Mouse (Mus musculus): ENCODE measurements at regions not wholly inside any gene's neighbourhood (a gene's known extent, or its start where the extent isn't known, plus 50 kb on each side); places are given as distances from the start of the nearest gene placed in this dataset.

DNA sequence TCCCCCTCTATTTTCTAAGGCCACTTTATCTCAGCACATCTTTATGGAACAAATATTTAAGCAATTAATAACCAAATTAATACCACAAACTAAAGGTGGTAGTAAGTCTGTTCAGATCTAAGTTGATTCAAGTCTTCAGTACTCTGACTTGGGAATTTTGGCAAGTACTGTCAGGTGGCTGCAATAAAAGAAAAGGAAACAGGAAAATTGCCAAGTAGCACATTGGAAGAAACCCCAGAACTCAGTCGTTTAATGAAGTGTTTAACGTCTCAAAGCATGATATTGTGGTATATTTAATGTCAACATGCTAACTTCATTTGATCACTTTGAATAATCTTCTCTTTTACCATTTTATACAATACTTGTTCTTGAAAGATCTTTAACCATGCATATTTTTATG is 142.2 kb downstream of the Gm11146 start:
- DNase-seq (ENCODE audit: low spot score): no peak

DNA sequence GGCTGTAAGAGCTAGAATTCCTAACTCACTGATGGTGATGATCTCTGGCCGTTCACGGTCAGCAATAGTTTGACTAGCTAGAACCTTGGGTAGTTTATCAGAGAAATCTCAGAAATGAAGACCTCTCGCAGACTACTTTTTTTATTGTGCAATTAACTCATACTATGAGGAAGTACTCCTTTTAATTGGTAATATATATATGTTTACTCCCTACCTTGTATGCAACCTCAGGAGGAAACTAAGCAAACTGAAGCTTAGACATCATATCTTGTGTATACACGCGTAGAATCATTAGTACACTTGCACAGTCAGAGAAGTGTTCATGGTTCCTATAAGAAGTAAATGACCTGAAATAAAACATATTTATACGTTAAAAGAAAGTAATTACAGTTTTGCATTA is 157.2 kb downstream of the Gm11146 start:
- DNase-seq (ENCODE audit: low spot score): no peak

DNA sequence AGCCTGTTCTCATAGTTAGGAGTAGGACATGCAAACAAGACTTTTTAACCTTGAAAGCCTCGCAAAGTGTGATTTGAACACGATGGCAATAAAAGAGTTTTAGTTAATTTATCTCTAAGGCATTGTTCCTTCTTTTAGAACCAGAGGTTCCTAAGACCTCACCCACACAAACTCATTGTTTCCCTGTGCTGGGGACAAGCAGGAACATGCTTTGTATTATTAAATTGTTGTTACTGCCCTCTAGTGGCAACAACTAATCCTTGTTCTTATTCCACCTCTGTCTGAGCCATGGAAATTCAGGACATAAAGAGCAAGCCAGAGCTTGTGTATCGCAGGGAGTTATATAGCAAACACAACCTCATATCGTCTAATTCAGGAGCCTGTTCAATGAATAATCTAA is 157.9 kb downstream of the Gm11146 start:
- peak; percentile 76 for DNase-seq (ENCODE audit: low spot score)

DNA sequence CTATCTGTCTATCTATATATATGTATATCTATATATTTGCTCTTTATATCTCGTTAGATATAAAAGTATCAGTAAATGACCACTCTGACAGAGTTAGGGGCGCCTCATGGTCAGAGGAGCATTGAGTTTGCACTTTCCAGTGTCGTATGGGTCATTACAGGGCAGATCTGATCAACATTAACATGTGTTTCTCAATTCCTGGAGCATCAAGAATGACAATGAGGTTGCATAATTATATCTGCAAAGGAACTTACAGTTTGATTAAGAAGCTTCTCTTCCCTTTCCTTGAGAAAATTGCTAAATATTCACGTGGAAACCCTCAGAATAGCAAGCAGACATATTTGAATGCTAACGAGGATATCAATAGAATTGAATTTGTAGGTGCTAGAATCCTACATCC is 158.6 kb downstream of the Gm11146 start:
- DNase-seq (ENCODE audit: low spot score): no peak

DNA sequence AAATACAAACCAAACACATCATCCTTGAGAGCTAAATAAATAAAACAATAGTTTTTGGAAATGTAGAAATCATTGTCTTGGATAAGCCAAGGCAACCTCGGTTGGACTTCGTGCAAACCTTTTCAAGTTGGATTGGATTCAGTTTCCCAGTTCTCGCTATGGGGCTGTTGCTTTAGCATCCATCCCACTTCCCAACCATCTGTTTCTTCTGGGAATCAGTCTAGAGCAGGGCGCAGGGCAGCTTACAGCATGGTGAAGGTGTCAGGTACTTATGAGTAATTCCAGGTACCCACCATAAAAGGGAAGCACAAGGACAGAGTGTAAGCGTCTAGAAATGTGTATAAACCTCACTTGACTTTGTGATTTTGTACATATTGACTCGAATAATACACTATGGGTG is 159.0 kb downstream of the Gm11146 start:
- no peak for DNase-seq (ENCODE audit: low spot score)

DNA sequence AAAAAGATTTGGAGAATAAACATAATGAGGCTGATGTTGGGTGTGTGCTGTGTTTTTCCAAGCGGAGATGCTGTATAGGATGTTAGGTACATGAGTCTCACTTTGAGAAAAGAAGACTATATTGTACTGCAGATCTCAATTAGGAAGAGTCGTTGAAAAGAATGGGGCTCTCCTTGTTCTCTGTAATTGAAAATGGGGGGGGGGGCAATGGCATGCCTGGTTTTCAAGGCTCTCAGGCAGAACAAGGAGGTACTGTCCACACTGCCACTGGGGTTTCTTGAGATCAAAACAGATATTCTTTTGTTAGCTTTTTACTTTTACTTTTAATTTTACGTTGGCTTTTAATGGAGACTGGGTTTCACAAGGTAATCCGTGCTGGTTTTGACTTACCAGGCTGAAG is 170.5 kb downstream of the Gm11146 start:
- DNase-seq (ENCODE audit: low spot score): no peak

DNA sequence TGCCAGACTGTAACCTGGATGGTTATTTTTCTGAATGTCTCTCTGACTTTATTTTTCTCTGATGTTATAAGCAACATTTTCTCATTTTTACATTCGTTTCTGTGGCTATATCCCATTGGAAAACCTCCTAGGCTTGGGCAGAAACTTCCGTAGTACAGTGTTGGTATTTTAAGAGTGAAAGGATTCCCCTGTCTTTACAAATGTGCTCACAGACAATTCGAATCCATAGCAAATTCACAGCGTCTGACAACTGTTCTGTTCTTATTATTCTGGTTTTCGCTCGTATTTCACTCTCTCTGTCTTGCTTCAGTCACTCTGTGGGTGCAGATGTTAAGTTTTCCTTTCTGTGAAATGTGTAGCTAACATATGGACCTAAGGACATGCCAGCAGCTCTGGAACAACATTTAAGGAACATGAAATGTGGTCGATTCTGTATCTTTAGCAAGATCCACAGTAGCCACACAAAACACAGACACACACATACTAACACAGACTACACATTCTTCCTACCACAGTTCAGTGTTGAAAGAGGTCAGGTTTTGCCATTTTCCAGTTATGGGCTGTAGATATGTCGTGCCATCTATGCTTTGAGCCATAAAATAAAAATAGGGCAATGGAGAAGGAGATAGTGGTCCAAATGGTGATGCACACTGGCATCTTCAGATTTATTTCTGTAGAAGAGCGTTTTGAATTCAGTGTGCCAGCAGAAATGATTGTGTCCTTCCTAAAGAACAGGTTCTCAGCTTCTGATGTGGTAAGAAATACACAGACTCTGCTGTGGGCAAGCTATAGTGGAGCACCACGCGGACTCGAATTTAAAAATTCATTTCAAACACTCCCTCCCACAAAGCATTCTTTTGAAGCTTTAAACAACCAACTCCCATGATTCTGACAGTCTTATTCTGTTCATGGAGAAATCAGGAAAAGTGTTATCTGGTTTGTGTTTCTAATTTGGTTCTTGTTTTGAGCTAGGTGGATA is 179.2 kb downstream of the Gm11146 start:
- no peak for DNase-seq (ENCODE audit: low spot score)

DNA sequence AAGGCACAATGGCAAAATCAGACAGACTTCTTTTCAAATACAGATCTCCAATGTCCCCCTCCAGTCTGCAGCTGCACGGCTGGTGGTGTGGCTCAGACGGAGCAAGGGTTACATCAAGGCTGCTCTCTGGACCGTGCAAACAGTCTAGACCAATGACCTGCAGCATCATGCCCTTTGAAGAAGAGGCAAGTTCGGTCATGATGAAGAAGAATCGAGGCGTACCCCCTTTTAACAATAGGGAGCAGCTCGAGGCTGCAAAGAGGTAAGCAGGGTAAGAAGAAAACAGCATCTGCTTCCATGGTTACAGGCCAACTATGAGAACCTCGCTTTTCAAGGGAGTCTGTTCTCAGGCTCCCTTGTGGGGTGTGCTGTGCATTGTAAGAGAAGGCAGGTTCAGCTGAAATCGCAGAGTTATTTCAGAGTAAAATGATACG is 180.3 kb downstream of the Gm11146 start:
- no peak for DNase-seq (ENCODE audit: low spot score)

DNA sequence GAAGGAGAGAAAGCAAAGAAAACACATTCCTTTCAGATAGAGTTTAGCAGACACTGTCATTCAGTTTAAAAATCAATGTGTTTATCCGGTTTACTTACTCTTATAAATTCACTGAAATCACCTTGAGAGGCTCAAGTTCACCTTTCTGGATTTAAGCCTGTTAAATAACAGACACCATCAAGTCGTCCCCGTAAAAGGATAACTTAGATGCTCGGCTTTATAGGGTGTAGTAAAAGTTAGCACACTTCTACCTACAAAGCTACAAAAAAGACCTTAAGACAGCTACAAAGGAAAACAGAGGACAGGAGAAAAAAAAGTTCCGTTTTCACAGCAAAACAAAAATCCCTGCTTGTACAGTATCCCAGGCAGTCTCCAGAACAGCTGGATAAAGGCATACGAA is 180.9 kb downstream of the Gm11146 start:
- no peak for DNase-seq (ENCODE audit: low spot score)

DNA sequence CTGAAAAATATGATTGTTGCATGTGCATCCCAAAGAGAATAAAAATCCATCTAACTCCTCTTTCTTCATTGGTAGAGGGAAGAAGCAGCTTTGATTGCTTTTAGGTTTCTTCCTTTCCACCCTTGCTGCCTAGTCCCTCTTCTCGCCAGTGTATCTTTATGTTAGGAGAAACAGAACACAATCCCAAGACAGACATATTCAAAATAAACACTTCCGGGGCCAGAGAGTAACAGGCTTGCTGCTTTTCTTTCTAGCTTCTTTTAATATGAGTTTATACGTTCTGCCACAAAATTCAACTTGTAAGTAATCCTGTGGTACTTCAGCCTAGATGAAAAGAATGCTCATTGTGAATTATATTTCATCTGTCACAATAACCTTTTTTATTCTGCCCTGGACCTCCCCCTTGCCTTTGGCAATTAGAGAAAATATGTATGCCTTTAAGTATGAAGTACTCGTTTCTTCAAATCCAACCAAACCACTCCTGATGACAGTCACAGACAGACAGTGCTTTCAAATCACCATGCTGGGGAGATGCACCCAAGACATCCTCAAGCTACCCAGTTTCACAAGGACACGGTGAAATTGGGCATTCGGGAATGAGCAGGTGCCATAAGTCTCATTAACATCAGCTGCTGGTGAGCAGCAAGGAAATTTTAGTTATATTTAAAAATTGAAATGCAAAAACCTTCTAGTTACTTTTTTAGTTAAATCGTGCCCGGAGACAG is 181.6 kb downstream of the Gm11146 start:
- DNase-seq (ENCODE audit: low spot score): no peak

DNA sequence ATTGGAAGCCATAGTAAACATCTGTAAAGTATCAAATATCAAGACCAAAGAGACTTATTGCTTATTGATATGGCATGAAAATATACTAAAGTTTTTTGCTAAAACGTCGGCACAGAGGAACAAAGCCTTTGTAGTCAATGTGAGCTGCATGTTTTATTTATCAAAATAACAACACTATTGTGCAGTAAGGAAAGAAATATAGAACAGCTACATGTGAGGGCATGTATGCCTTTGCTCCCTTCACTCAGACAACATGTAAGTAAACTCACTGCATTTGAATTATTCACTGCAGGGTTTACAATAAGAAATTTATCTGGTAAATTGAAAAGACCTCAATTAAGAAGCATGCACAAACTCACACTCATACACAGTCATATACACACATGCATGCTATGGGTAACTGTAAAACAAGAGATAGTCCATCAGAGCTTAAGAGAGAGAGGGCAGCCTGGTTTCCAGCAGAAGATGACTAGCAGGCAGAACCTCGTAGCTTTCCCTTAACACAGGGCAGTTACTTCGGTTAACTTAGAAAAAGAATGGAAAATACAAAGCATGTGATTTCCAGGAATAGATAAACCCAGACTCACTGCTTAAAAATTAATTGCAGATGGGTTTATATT is 182.7 kb downstream of the Gm11146 start:
- DNase-seq (ENCODE audit: low spot score): no peak

DNA sequence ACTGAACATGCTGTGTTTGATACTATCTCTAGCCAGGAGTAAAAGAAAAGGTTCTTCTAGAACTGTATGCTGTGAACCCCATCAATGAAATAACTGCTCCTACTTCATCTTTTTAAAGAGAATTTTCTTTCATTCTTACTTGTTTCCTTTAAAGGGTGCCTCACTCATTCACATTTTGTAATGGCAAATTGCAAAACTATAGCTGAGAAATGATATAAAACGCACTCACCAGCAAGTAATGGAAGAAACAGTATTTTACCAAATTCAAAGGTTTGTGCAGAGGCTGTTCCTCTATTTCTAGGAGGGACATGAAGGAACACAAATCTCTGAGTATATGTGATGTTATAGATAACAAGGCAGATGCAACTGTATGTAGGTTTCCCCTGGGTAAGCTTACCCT is 183.4 kb downstream of the Gm11146 start:
- DNase-seq (ENCODE audit: low spot score): no peak

DNA sequence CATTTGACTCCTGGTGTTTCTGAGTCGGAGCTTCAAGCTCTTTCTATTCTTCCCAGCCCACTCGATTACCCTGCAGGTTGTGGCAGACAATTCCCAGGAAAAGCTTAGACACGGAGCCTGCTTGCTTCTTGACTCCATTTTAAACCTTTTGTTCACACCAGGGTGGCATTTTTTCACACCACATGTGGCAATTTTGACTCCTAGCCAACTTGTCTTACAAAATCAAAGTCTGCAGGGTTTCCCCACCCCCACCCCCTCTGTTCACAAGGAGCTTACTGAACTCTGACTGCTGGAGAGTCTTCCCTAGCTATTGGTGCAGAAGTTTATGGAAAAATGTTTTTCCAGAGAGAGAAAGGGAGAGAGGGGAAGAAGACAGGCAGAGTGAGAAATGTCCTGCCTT is 184.1 kb downstream of the Gm11146 start:
- no peak for DNase-seq (ENCODE audit: low spot score)

DNA sequence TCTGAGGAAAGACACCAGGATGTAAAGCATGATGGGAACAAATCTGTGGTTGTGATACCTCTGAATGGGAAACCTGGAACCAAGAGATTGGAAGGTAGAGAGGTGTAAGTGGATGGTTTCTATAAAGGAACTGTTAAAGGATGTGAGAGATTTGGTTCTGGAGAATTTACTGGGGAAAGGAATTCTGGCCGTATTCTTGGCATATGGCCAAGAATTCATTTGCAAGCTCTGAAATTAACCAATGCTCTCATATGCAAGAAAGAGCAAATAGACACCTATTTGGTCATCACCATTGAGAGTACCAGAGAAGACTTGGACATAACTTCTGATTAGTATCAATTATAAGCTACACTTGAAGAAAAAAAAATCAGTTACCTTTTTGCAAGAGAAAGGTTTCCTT is 187.3 kb downstream of the Gm11146 start:
- no peak for DNase-seq (ENCODE audit: low spot score)

DNA sequence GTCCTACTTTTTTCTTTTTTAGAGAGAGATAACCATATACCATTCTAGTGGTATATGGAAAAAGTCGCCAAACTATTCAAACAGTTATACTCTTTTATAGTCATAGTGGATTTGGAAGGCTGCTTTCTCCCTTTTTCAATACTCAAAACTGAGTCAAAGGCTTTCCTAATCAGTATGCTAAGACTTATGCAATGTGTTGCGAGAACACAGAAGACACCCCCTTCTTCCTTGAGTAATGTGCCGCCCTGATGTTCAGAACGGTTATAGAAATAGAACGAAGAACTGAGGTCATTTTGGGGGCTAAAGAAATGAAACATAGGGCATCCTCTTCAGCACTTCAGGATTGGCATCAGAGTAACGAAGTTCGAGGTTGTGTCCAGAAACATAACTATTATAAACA is 192.7 kb downstream of the Gm11146 start:
- DNase-seq (ENCODE audit: low spot score): no peak

DNA sequence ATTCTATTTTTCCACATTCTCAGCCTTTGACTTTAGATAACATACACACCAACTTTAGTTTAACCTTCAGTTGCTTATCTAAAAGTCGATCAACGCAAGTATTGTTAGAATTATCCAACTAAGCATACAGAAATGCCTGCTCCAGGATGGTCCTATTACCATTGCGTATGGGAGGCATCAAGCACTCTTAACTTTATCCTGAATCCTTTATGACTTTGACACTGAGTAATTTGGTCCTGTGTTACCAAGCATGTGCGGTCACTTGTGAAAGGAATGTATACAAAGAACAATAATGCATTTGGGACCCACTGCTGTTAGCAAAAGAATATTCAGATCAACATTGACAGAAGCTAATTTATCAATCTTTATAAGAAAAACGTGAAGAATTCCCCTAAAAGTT is 194.9 kb downstream of the Gm11146 start:
- DNase-seq (ENCODE audit: low spot score): no peak

DNA sequence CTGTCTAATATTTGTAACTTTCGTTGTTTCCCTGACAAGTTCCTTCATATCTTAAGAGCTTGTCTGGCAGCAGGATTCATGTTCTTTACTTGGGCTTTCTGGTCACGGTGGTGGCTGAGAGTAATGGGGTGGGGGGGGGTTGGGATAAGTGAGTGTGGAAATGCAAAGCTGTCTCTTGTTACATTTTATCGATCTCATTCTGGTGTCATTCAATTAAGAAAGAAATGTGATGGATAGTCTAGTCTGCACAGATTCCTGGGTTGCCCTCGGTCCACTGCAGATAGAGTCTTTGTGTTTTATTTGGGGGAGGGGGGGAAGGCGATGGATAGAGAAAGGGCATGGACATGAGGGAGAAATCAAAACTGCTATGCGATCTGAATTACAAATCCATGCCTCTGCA is 196.0 kb downstream of the Gm11146 start:
- no peak for DNase-seq (ENCODE audit: low spot score)

DNA sequence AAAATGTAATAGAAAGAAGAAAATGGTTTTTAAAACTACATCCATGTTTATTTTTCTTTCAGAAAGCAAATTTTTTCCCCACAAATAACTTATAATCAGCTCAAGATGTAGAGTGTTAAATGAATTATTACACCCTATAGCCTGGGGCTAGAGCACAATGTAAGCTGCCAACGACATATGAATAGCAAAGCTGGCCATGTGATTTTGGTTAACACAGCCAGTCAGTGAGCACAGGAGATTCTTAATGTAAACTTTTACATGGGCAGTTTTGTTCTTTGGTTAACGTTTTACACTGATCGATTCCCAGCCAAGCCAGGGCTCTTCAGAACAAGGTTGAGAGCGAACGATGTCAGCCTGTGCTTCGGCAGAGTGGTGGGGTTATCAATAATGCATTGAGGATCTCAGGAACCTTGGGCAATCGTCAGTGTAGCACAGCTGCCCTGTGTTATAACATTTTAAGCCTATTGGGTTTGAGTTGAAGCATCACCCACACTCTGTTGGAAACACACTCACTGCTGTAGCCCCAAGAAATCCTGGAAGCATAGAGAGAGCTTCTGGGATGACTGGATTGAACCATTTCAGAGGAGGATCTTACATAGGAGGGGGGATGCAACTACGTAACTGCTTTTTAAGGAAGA is 196.6 kb downstream of the Gm11146 start:
- no peak for DNase-seq (ENCODE audit: low spot score)

DNA sequence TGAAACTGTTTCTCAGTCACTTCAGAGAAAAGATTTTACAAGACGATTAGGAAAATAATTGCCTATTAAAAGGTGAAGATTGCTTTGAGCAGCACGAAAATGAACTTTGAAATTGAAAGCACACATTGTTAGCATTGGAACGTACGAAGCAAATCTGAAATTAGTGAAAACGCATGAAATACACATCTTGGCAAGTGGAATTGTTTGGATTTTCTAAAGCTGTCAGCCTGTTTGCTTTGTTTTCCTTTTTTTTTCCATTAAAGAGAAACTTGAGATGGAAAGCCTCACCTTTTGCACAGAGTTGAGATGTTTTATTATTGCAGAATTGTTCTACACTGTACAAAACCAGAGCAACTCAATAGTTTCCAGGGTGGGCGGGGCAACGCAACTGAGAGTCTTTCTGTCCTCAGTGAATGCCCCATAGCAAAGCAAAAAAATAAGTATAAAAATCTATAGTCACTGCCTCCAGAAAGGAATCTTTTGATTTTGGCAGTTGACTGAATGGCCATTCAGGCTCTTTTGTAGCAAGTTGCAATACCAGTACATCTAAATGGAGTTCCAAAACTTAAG is 199.1 kb downstream of the Gm11146 start:
- no peak for DNase-seq (ENCODE audit: low spot score)

DNA sequence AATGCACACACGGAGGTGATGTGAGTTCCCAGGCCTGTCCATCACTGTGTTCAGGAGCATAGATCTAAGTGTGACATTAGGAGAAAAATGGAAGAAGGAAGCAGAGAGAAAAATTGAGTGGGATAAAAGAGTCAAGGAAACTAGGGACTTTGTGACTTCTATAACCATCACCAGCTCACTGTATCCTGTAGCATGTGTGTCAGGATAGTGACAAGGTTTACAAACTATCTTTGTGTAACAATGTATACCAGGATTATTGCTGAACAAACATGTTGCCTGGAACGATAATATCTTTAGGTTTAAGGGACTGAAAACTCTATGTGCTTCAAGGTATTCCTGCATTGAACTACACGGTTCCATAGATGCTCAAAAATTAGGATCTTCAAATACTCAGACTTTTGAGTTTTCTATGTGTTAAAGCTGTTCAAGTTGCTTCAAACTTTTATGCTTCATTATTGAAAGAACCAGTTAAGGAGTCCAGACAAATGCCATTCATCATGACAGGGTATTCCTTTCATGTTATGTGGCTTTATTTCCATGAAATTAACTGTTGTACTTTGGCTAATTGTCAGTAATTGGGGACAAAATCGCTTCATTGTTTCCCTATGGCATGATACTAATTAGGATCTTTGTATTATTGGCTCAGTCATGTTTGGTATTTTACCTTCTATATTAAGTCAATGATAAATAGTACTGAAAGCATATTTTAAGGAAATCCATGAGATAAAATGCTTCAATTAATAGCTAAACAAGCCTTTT is 200.5 kb downstream of the Gm11146 start:
- DNase-seq (ENCODE audit: low spot score): no peak

DNA sequence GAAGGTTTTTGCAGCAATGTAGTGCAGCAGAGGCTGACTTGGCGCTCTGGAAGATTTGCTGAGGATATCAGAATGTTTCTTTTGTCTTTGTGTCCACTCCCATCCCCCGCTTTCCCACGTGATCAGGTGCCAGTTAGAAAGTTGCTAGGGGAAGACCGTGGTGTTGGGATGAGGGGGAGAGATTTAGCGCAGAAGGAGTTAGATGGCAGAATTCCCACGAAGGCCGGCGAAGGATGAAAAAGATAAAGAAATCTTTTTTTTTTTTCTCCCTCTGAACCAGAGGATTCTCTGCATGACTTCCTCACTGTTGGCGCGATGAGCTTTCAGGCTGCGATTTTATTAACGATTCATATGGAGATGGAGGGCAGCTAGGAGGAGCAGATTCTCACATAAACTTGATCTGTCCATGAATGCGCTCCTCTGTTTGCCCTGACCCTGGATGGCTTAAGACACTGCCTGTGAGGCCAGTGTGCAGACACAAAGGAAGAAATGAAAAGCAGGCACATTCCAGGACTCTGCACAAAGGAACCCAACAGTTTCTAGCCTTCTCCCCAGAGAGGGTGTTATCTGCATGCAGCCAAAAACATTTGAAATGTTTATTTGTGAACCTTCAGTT is 201.5 kb downstream of the Gm11146 start:
- DNase-seq (ENCODE audit: low spot score): no peak

Data from left cerebral cortex, adult 11 months (tissue).